Mouse (Mus musculus): ENCODE measurements at regions not wholly inside any gene's neighbourhood (a gene's known extent, or its start where the extent isn't known, plus 50 kb on each side); places are given as distances from the start of the nearest gene placed in this dataset.

- TF ChIP-seq POLR2A (IDR thresholded peaks at IDR 0.05; ENCODE audit: insufficient read depth, low read length): no peak
- TF ChIP-seq CTCF (IDR thresholded peaks at IDR 0.05; ENCODE audit: low read depth, low read length): no peak
- no peak for TF ChIP-seq EP300 (IDR thresholded peaks at IDR 0.05; ENCODE audit: insufficient read depth, low read depth, low read length)
- Histone ChIP-seq H3K36me3 (ENCODE audit: control insufficient read depth, insufficient read depth, low read length, poor library complexity, severe bottlenecking) (no peaks in the 10 kb centered on the region), H3K9me3 (replicated peaks; ENCODE audit: control insufficient read depth, insufficient read depth, low read length, poor library complexity, severe bottlenecking) (no peaks in the 10 kb centered on the region), H3K27me3 (ENCODE audit: control insufficient read depth, insufficient read depth, low read length, poor library complexity, severe bottlenecking) (no peaks in the 10 kb centered on the region), H3K9ac (ENCODE audit: low read depth, poor library complexity, severe bottlenecking) (no peak overlapping the region), H3K4me1 (ENCODE audit: control insufficient read depth, insufficient read depth, low read length) (no peaks in the 10 kb centered on the region), H3K4me3 (ENCODE audit: low read depth, low read length) (no peak overlapping the region), H3K27ac (ENCODE audit: insufficient read depth, low read length) (no peak overlapping the region)
Observed at GRCm38 (mm10) chr17:9910856-9911255, 241.3 kb upstream of the Pabpc6 start.

- no peak for TF ChIP-seq POLR2A (IDR thresholded peaks at IDR 0.05; ENCODE audit: insufficient read depth, low read length)
- TF ChIP-seq CTCF (IDR thresholded peaks at IDR 0.05; ENCODE audit: low read depth, low read length): no peak
- no peak for TF ChIP-seq EP300 (IDR thresholded peaks at IDR 0.05; ENCODE audit: insufficient read depth, low read depth, low read length)
- H3K27ac ChIP-seq (ENCODE audit: insufficient read depth, low read length): no peak overlapping the region
- H3K9me3 ChIP-seq (replicated peaks; ENCODE audit: control insufficient read depth, insufficient read depth, low read length, poor library complexity, severe bottlenecking): no peaks in the 10 kb centered on the region
- H3K9ac ChIP-seq (ENCODE audit: low read depth, poor library complexity, severe bottlenecking): no peak overlapping the region
- H3K4me1 ChIP-seq (ENCODE audit: control insufficient read depth, insufficient read depth, low read length): peaks cover 3% of the 10 kb centered on the region
- H3K27me3 ChIP-seq (ENCODE audit: control insufficient read depth, insufficient read depth, low read length, poor library complexity, severe bottlenecking): no peaks in the 10 kb centered on the region
- no peak overlapping the region for H3K4me3 ChIP-seq (ENCODE audit: low read depth, low read length)
- no peaks in the 10 kb centered on the region for H3K36me3 ChIP-seq (ENCODE audit: control insufficient read depth, insufficient read depth, low read length, poor library complexity, severe bottlenecking)
Observed at GRCm38 (mm10) chr17:9907077-9907476, 237.6 kb upstream of the Pabpc6 start.

- H3K27ac ChIP-seq (ENCODE audit: insufficient read depth, low read length): peak overlapping the region; percentile 47; the same call in 1 of the 2 replicates
- H3K36me3 ChIP-seq (ENCODE audit: control insufficient read depth, insufficient read depth, low read length, poor library complexity, severe bottlenecking): no peaks in the 10 kb centered on the region
- H3K4me1 ChIP-seq (ENCODE audit: control insufficient read depth, insufficient read depth, low read length): peaks cover 3% of the 10 kb centered on the region
- H3K27me3 ChIP-seq (ENCODE audit: control insufficient read depth, insufficient read depth, low read length, poor library complexity, severe bottlenecking): no peaks in the 10 kb centered on the region
- H3K9me3 ChIP-seq (replicated peaks; ENCODE audit: control insufficient read depth, insufficient read depth, low read length, poor library complexity, severe bottlenecking): no peaks in the 10 kb centered on the region
- peak; percentile 65; the same call in 1 of the 2 replicates for TF ChIP-seq EP300 (IDR thresholded peaks at IDR 0.05; ENCODE audit: insufficient read depth, low read depth, low read length)
- no peak for TF ChIP-seq CTCF (IDR thresholded peaks at IDR 0.05; ENCODE audit: low read depth, low read length)
- H3K9ac ChIP-seq (ENCODE audit: low read depth, poor library complexity, severe bottlenecking): no peak overlapping the region
- H3K4me3 ChIP-seq (ENCODE audit: low read depth, low read length): 0 out of 2 replicates have a peak overlapping the region, but pooled peaks have one; percentile 2
Observed at GRCm38 (mm10) chr17:9905501-9906462, 236.3 kb upstream of the Pabpc6 start.

GRCm38 (mm10) chr17:9904525-9904991 is 235.0 kb upstream of the Pabpc6 start:
- Histone ChIP-seq H3K9me3 (replicated peaks; ENCODE audit: control insufficient read depth, insufficient read depth, low read length, poor library complexity, severe bottlenecking) (no peaks in the 10 kb centered on the region), H3K27me3 (ENCODE audit: control insufficient read depth, insufficient read depth, low read length, poor library complexity, severe bottlenecking) (no peaks in the 10 kb centered on the region), H3K9ac (ENCODE audit: low read depth, poor library complexity, severe bottlenecking) (no peak overlapping the region), H3K36me3 (ENCODE audit: control insufficient read depth, insufficient read depth, low read length, poor library complexity, severe bottlenecking) (no peaks in the 10 kb centered on the region), H3K4me1 (ENCODE audit: control insufficient read depth, insufficient read depth, low read length) (peaks cover 3% of the 10 kb centered on the region), H3K4me3 (ENCODE audit: low read depth, low read length) (no peak overlapping the region), H3K27ac (ENCODE audit: insufficient read depth, low read length) (no peak overlapping the region)
- no peak for TF ChIP-seq EP300 (IDR thresholded peaks at IDR 0.05; ENCODE audit: insufficient read depth, low read depth, low read length)
- TF ChIP-seq POLR2A (IDR thresholded peaks at IDR 0.05; ENCODE audit: insufficient read depth, low read length): no peak
- no peak for TF ChIP-seq CTCF (IDR thresholded peaks at IDR 0.05; ENCODE audit: low read depth, low read length)

- H3K27ac ChIP-seq (ENCODE audit: insufficient read depth, low read length): no peak overlapping the region
Observed at GRCm38 (mm10) chr17:9903313-9903712, 233.8 kb upstream of the Pabpc6 start.

GRCm38 (mm10) chr17:9896964-9897363 is 227.4 kb upstream of the Pabpc6 start:
- Histone ChIP-seq H3K9me3 (replicated peaks; ENCODE audit: control insufficient read depth, insufficient read depth, low read length, poor library complexity, severe bottlenecking) (no peaks in the 10 kb centered on the region), H3K27me3 (ENCODE audit: control insufficient read depth, insufficient read depth, low read length, poor library complexity, severe bottlenecking) (no peaks in the 10 kb centered on the region), H3K4me3 (ENCODE audit: low read depth, low read length) (no peak overlapping the region), H3K27ac (ENCODE audit: insufficient read depth, low read length) (no peak overlapping the region), H3K9ac (ENCODE audit: low read depth, poor library complexity, severe bottlenecking) (no peak overlapping the region), H3K4me1 (ENCODE audit: control insufficient read depth, insufficient read depth, low read length) (peaks cover 2% of the 10 kb centered on the region), H3K36me3 (ENCODE audit: control insufficient read depth, insufficient read depth, low read length, poor library complexity, severe bottlenecking) (no peaks in the 10 kb centered on the region)
- TF ChIP-seq EP300 (IDR thresholded peaks at IDR 0.05; ENCODE audit: insufficient read depth, low read depth, low read length): no peak
- no peak for TF ChIP-seq POLR2A (IDR thresholded peaks at IDR 0.05; ENCODE audit: insufficient read depth, low read length)
- no peak for TF ChIP-seq CTCF (IDR thresholded peaks at IDR 0.05; ENCODE audit: low read depth, low read length)

More at GRCm38 (mm10) chr17:9903313-9903712, 233.8 kb upstream of the Pabpc6 start:
- no peak overlapping the region for H3K4me3 ChIP-seq (ENCODE audit: low read depth, low read length)
- H3K36me3 ChIP-seq (ENCODE audit: control insufficient read depth, insufficient read depth, low read length, poor library complexity, severe bottlenecking): no peaks in the 10 kb centered on the region
- H3K27me3 ChIP-seq (ENCODE audit: control insufficient read depth, insufficient read depth, low read length, poor library complexity, severe bottlenecking): no peaks in the 10 kb centered on the region
- H3K9ac ChIP-seq (ENCODE audit: low read depth, poor library complexity, severe bottlenecking): no peak overlapping the region
- no peaks in the 10 kb centered on the region for H3K9me3 ChIP-seq (replicated peaks; ENCODE audit: control insufficient read depth, insufficient read depth, low read length, poor library complexity, severe bottlenecking)
- H3K4me1 ChIP-seq (ENCODE audit: control insufficient read depth, insufficient read depth, low read length): peaks cover 3% of the 10 kb centered on the region
- TF ChIP-seq CTCF (IDR thresholded peaks at IDR 0.05; ENCODE audit: low read depth, low read length): no peak
- TF ChIP-seq EP300 (IDR thresholded peaks at IDR 0.05; ENCODE audit: insufficient read depth, low read depth, low read length): no peak
- no peak for TF ChIP-seq POLR2A (IDR thresholded peaks at IDR 0.05; ENCODE audit: insufficient read depth, low read length)

Data from ES-Bruce4 (cell line).